Mouse (Mus musculus) heart, embryonic 15.5 days (tissue): ENCODE data around the gene Scamp1. TPM values are rescaled to one million over a fixed set of nuclear protein-coding genes. Genes with fewer than 3 reads are reported as not detected.

Experiments
- ATAC-seq: fragments of 200-750 bp; cut with Nextera tagmentation; replicated peaks from 2 replicates; pipeline ENCODE4 v1.8.0; 2017; ENCODE audit warnings: low read depth, moderate TSS enrichment; ENCODE audit not compliant: insufficient number of reproducible peaks, insufficient read depth, low FRiP score
- H3K27ac ChIP-seq: fragments of 300-500 bp; sonication (generic); 2 replicates; pipeline ENCODE4 v1.5.1; 2015; ENCODE audit warnings: mild to moderate bottlenecking, inconsistent platforms
- H3K27me3 ChIP-seq: fragments of 300-500 bp; sonication (generic); 2 replicates; pipeline ENCODE4 v1.6.1; 2015; ENCODE audit warnings: inconsistent platforms
- H3K36me3 ChIP-seq: fragments of 300-500 bp; sonication (generic); 2 replicates; pipeline ENCODE4 v1.6.1; 2015; ENCODE audit warnings: mild to moderate bottlenecking, inconsistent platforms
- H3K4me1 ChIP-seq: fragments of 300-500 bp; sonication (generic); replicated peaks from 2 replicates; pipeline ENCODE4 v1.6.1; 2015; ENCODE audit warnings: inconsistent platforms
- H3K4me2 ChIP-seq: fragments of 300-500 bp; sonication (generic); 2 replicates; pipeline ENCODE4 v1.6.1; 2015; ENCODE audit warnings: inconsistent platforms, mild to moderate bottlenecking, moderate library complexity
- H3K4me3 ChIP-seq: fragments of 300-500 bp; sonication (generic); 2 replicates; pipeline ENCODE4 v1.5.1; 2015; ENCODE audit warnings: mild to moderate bottlenecking, inconsistent platforms
- H3K9ac ChIP-seq: fragments of 300-500 bp; sonication (generic); 2 replicates; pipeline ENCODE4 v1.6.1; 2015; ENCODE audit warnings: mild to moderate bottlenecking, inconsistent platforms
- H3K9me3 ChIP-seq: fragments of 300-500 bp; sonication (generic); replicated peaks from 2 replicates; pipeline ENCODE4 v1.6.1; 2016; ENCODE audit warnings: inconsistent platforms
- WGBS: fragments of 180-500 bp; shearing (Covaris S2); methylation state at CpG from one replicate; pipeline ENCODE4 v1.1.7; 2015; ENCODE audit warnings: mixed read lengths; 5-methylcytosine and 5-hydroxymethylcytosine counted together
- polyA plus RNA-seq: library from polyadenylated mRNA; unstranded; fragments of >200 nt; fragmentation: Nextera tagmentation; extraction: Ambion mirVana; gene quantifications from 2 replicates; pipeline ENCODE4 v1.2.1, GENCODE M21; 2015

The Scamp1 gene
- polyA plus RNA-seq, 1 experiment from 2014 or later = 20.8 TPM

- H3K4me1 ChIP-seq = no peaks in the 10 kb centered on the region
- H3K27ac ChIP-seq = no peak overlapping the region
- H3K27me3 ChIP-seq = no peaks in the 10 kb centered on the region
- no peak overlapping the region for H3K4me3 ChIP-seq
- ATAC-seq = no peak
- H3K4me2 ChIP-seq = no peak overlapping the region
- H3K9me3 ChIP-seq = no peaks in the 10 kb centered on the region
- 93% methylated on average over 38 of the region's 38 CpGs for WGBS
- no peak overlapping the region for H3K9ac ChIP-seq
- peaks cover 18% of the 10 kb centered on the region; the same call in 1 of the 2 replicates for H3K36me3 ChIP-seq
Observed at GRCm38 (mm10) chr13:94224717-94225705, 60.6 kb downstream of the Scamp1 start.

GRCm38 (mm10) chr13:94223609-94224008, 62.0 kb downstream of the Scamp1 start:
- H3K4me3 ChIP-seq = no peak overlapping the region
- H3K9ac ChIP-seq = no peak overlapping the region
- no peaks in the 10 kb centered on the region for H3K4me1 ChIP-seq
- H3K27me3 ChIP-seq = no peaks in the 10 kb centered on the region
- peaks cover 17% of the 10 kb centered on the region; the same call in 1 of the 2 replicates for H3K36me3 ChIP-seq
- H3K4me2 ChIP-seq = no peak overlapping the region
- H3K9me3 ChIP-seq = no peaks in the 10 kb centered on the region
- H3K27ac ChIP-seq = no peak overlapping the region
- no peak for ATAC-seq
- WGBS = 78% methylated on average over 14 of the region's 14 CpGs

GRCm38 (mm10) chr13:94212716-94213115, 72.9 kb downstream of the Scamp1 start:
- H3K9ac ChIP-seq = no peak overlapping the region
- ATAC-seq = no peak
- peaks cover 15% of the 10 kb centered on the region for H3K36me3 ChIP-seq
- H3K4me1 ChIP-seq = no peaks in the 10 kb centered on the region
- H3K4me2 ChIP-seq = no peak overlapping the region
- H3K4me3 ChIP-seq = no peak overlapping the region
- 88% methylated on average over 2 of the region's 2 CpGs for WGBS
- no peaks in the 10 kb centered on the region for H3K9me3 ChIP-seq
- no peaks in the 10 kb centered on the region for H3K27me3 ChIP-seq
- H3K27ac ChIP-seq = no peak overlapping the region

GRCm38 (mm10) chr13:94212179-94212578, 73.5 kb downstream of the Scamp1 start:
- Histone ChIP-seq H3K36me3 (peaks cover 15% of the 10 kb centered on the region), H3K27ac (no peak overlapping the region), H3K27me3 (no peaks in the 10 kb centered on the region), H3K9ac (no peak overlapping the region), H3K4me2 (no peak overlapping the region), H3K9me3 (no peaks in the 10 kb centered on the region), H3K4me3 (no peak overlapping the region), H3K4me1 (no peaks in the 10 kb centered on the region)
- ATAC-seq = no peak
- 90% methylated on average over 2 of the region's 2 CpGs for WGBS

GRCm38 (mm10) chr13:94211236-94212119, 74.2 kb downstream of the Scamp1 start:
- H3K9me3 ChIP-seq = no peaks in the 10 kb centered on the region
- 54% methylated on average over 6 of the region's 6 CpGs for WGBS
- no peak overlapping the region for H3K4me2 ChIP-seq
- H3K9ac ChIP-seq = no peak overlapping the region
- no peak for ATAC-seq
- peaks cover 15% of the 10 kb centered on the region for H3K36me3 ChIP-seq
- H3K27me3 ChIP-seq = no peaks in the 10 kb centered on the region
- no peak overlapping the region for H3K4me3 ChIP-seq
- H3K27ac ChIP-seq = no peak overlapping the region
- no peaks in the 10 kb centered on the region for H3K4me1 ChIP-seq

- Histone ChIP-seq H3K4me2 (no peak overlapping the region), H3K9me3 (no peaks in the 10 kb centered on the region), H3K27ac (no peak overlapping the region), H3K4me3 (no peak overlapping the region), H3K4me1 (no peaks in the 10 kb centered on the region), H3K27me3 (no peaks in the 10 kb centered on the region), H3K9ac (no peak overlapping the region), H3K36me3 (peaks cover 15% of the 10 kb centered on the region)
- ATAC-seq = no peak
Observed at GRCm38 (mm10) chr13:94208892-94209291, 76.8 kb downstream of the Scamp1 start.

GRCm38 (mm10) chr13:94207973-94208372, 77.7 kb downstream of the Scamp1 start:
- Histone ChIP-seq H3K9me3 (no peaks in the 10 kb centered on the region), H3K36me3 (peaks cover 20% of the 10 kb centered on the region), H3K4me2 (no peak overlapping the region), H3K27ac (no peak overlapping the region), H3K4me1 (no peaks in the 10 kb centered on the region), H3K27me3 (no peaks in the 10 kb centered on the region), H3K9ac (no peak overlapping the region), H3K4me3 (no peak overlapping the region)
- ATAC-seq = no peak
- 87% methylated on average over 16 of the region's 16 CpGs for WGBS

- Histone ChIP-seq H3K4me1 (no peaks in the 10 kb centered on the region), H3K4me2 (no peak overlapping the region), H3K27me3 (no peaks in the 10 kb centered on the region), H3K9ac (no peak overlapping the region), H3K27ac (no peak overlapping the region), H3K4me3 (no peak overlapping the region), H3K9me3 (no peaks in the 10 kb centered on the region), H3K36me3 (peaks cover 20% of the 10 kb centered on the region)
- ATAC-seq = no peak
- 6% methylated on average over 6 of the region's 6 CpGs for WGBS
Observed at GRCm38 (mm10) chr13:94205234-94205633, 80.4 kb downstream of the Scamp1 start.

GRCm38 (mm10) chr13:94199829-94200228, 85.8 kb downstream of the Scamp1 start:
- no peak overlapping the region for H3K9ac ChIP-seq
- no peak overlapping the region for H3K4me3 ChIP-seq
- no peak for ATAC-seq
- no peak overlapping the region for H3K27ac ChIP-seq
- no peaks in the 10 kb centered on the region for H3K4me1 ChIP-seq
- no peaks in the 10 kb centered on the region for H3K27me3 ChIP-seq
- no peak overlapping the region for H3K4me2 ChIP-seq
- 59% methylated on average over 8 of the region's 8 CpGs for WGBS
- H3K36me3 ChIP-seq = peaks cover 13% of the 10 kb centered on the region; the same call in 1 of the 2 replicates
- H3K9me3 ChIP-seq = no peaks in the 10 kb centered on the region

GRCm38 (mm10) chr13:94198616-94199015, 87.0 kb downstream of the Scamp1 start:
- Histone ChIP-seq H3K4me1 (no peaks in the 10 kb centered on the region), H3K4me3 (no peak overlapping the region), H3K9ac (no peak overlapping the region), H3K36me3 (peaks cover 13% of the 10 kb centered on the region; the same call in 1 of the 2 replicates), H3K4me2 (no peak overlapping the region), H3K27ac (no peak overlapping the region), H3K27me3 (no peaks in the 10 kb centered on the region), H3K9me3 (no peaks in the 10 kb centered on the region)
- ATAC-seq = no peak
- WGBS = 82% methylated on average over 6 of the region's 6 CpGs

- H3K4me1 ChIP-seq = peaks cover 13% of the 10 kb centered on the region; the same call in 1 of the 2 replicates
- ATAC-seq = no peak
- WGBS = 89% methylated on average over 4 of the region's 4 CpGs
- no peak overlapping the region for H3K4me2 ChIP-seq
- H3K27me3 ChIP-seq = no peaks in the 10 kb centered on the region
- H3K9ac ChIP-seq = no peak overlapping the region
- no peak overlapping the region for H3K27ac ChIP-seq
- no peak overlapping the region for H3K4me3 ChIP-seq
- no peaks in the 10 kb centered on the region for H3K9me3 ChIP-seq
- peaks cover 9% of the 10 kb centered on the region; the same call in 1 of the 2 replicates for H3K36me3 ChIP-seq
Observed at GRCm38 (mm10) chr13:94193227-94193626, 92.4 kb downstream of the Scamp1 start.
